In genomic region chr8:22165251-22166079, GRCm38 (mm10) we compare ENCODE assay signal across 8 mouse cellular contexts. TPM values are rescaled to one million over a fixed set of nuclear protein-coding genes. Genes with fewer than 3 reads are reported as not detected.
DNase-seq lines count a peak whose midpoint lies in the region; ATAC-seq and TF ChIP-seq lines count a peak whose summit lies in the region.

No protein-coding gene starts in this region.

- peak; percentile 6 for DNase-seq in kidney, adult 9 months
- DNase-seq in kidney, adult 8-10 months: no peak
- peak; percentile 20 for DNase-seq in NIH3T3 (ENCODE audit: low read depth)
- DNase-seq in heart, postnatal 0 days (ENCODE audit: low spot score): no peak
- DNase-seq in adrenal gland, adult 18-20 months (ENCODE audit: low spot score in 2 of 2): no peak
- no peak for DNase-seq in frontal cortex, adult 2 months (ENCODE audit: extremely low spot score in 1 of 2, low spot score in 1 of 2)
- DNase-seq in Muller cell, postnatal 12 days (ENCODE audit: inconsistent ontology term): no peak

- H3K27me3 ChIP-seq in heart, postnatal 0 days (ENCODE audit: control insufficient read depth, insufficient read depth, low read length): no peaks in the 10 kb centered on the region
- no peaks in the 10 kb centered on the region for H3K27me3 ChIP-seq in megakaryocyte, embryonic 14.5 days (replicated peaks)

- H3K4me2 ChIP-seq in heart, postnatal 0 days (ENCODE audit: low read depth, low read length): peak overlapping the region; percentile 77

- H3K36me3 ChIP-seq in heart, postnatal 0 days (replicated peaks; ENCODE audit: control insufficient read depth, insufficient read depth, low read length): peaks cover 20% of the 10 kb centered on the region
- H3K36me3 ChIP-seq in megakaryocyte, embryonic 14.5 days (replicated peaks; ENCODE audit: low read length): peaks cover 25% of the 10 kb centered on the region

- 51% methylated on average over 10 of the region's 10 CpGs for WGBS in heart, postnatal 0 days

- peak overlapping the region; percentile 73 for H3K4me3 ChIP-seq in heart, postnatal 0 days (ENCODE audit: low read depth, low read length)
- H3K4me3 ChIP-seq in megakaryocyte, embryonic 14.5 days (replicated peaks): peak overlapping the region; percentile 93

- peak overlapping the region; percentile 76 for H3K27ac ChIP-seq in heart, postnatal 0 days (ENCODE audit: low read depth)

- ATAC-seq in heart, postnatal 0 days (ENCODE audit: insufficient read depth, low read depth): 0 out of 2 replicates have a peak, but pooled peaks have one; percentile 9

- peak overlapping the region; percentile 56 for H3K9ac ChIP-seq in heart, postnatal 0 days (replicated peaks; ENCODE audit: low read depth, low read length)

- H3K9me3 ChIP-seq in heart, postnatal 0 days (replicated peaks; ENCODE audit: control insufficient read depth, low read length): no peaks in the 10 kb centered on the region
- H3K9me3 ChIP-seq in megakaryocyte, embryonic 14.5 days: no peaks in the 10 kb centered on the region

- no peaks in the 10 kb centered on the region for H3K4me1 ChIP-seq in heart, postnatal 0 days (ENCODE audit: control insufficient read depth, insufficient read depth)
- peaks cover 17% of the 10 kb centered on the region for H3K4me1 ChIP-seq in megakaryocyte, embryonic 14.5 days

- no peak for TF ChIP-seq CTCF in heart, postnatal 0 days (IDR thresholded peaks at IDR 0.05; ENCODE audit: low read depth)

- TF ChIP-seq EP300 in heart, postnatal 0 days (IDR thresholded peaks at IDR 0.05; ENCODE audit: low read depth): no peak

RNA-seq across cellular contexts. Expression of gene Nek3, which starts 0.8 kb away (rescaled TPM):
- 1.2 and 3.8 TPM in 2 replicates for total RNA-seq in heart, postnatal 0 days (2014; rRNA removed; ENCODE audit: low replicate concordance)
- 2.7 and 3.4 TPM in 2 replicates for polyA plus RNA-seq in heart, postnatal 0 days (2015; fragmentation: Nextera tagmentation; extraction: Ambion mirVana)
- 0.62 and 0.86 TPM in 2 replicates for polyA plus RNA-seq in megakaryocyte, embryonic 14.5 days (2012; ENCODE audit: insufficient read depth, low replicate concordance)
- total RNA-seq in adrenal gland, adult 18-20 months (2021): 1 to 10 TPM; 5.1 to 5.5 TPM
- 3.8 and 4.4 TPM in 2 replicates for polyA plus RNA-seq in frontal cortex, adult 2 months (2012; rRNA removed)

RNA-seq across cellular contexts. Expression of gene Ckap2, which starts 20.2 kb away (rescaled TPM):
- total RNA-seq in heart, postnatal 0 days (2014; rRNA removed; ENCODE audit: low replicate concordance): 24.9 and 30.0 TPM in 2 replicates
- 14.3 and 15.0 TPM in 2 replicates for polyA plus RNA-seq in heart, postnatal 0 days (2015; fragmentation: Nextera tagmentation; extraction: Ambion mirVana)
- 2.2 TPM in 1 of 2 replicates, not detected in the other for polyA plus RNA-seq in megakaryocyte, embryonic 14.5 days (2012; ENCODE audit: insufficient read depth, low replicate concordance)
- 1 to 10 TPM; 1.3 to 1.6 TPM for total RNA-seq in adrenal gland, adult 18-20 months (2021)
- polyA plus RNA-seq in frontal cortex, adult 2 months (2012; rRNA removed): 1.2 and 1.5 TPM in 2 replicates

RNA-seq across cellular contexts. Expression of gene Vps36, which starts 27.1 kb away (rescaled TPM):
- total RNA-seq in heart, postnatal 0 days (2014; rRNA removed; ENCODE audit: low replicate concordance): 14.0 and 18.1 TPM in 2 replicates
- polyA plus RNA-seq in heart, postnatal 0 days (2015; fragmentation: Nextera tagmentation; extraction: Ambion mirVana): 19.5 and 20.9 TPM in 2 replicates
- polyA plus RNA-seq in megakaryocyte, embryonic 14.5 days (2012; ENCODE audit: insufficient read depth, low replicate concordance): 1.4 and 7.2 TPM in 2 replicates
- 10 to 100 TPM; 31.9 to 34.3 TPM for total RNA-seq in adrenal gland, adult 18-20 months (2021)
- 15.1 and 16.5 TPM in 2 replicates for polyA plus RNA-seq in frontal cortex, adult 2 months (2012; rRNA removed)

RNA-seq across cellular contexts. Expression of gene Nek5, which starts 40.6 kb away (rescaled TPM):
- total RNA-seq in heart, postnatal 0 days (2014; rRNA removed; ENCODE audit: low replicate concordance): not detected in 2 replicates
- polyA plus RNA-seq in heart, postnatal 0 days (2015; fragmentation: Nextera tagmentation; extraction: Ambion mirVana): 0.18 and 0.43 TPM in 2 replicates
- polyA plus RNA-seq in megakaryocyte, embryonic 14.5 days (2012; ENCODE audit: insufficient read depth, low replicate concordance): not detected in 2 replicates
- total RNA-seq in adrenal gland, adult 18-20 months (2021): 1 to 10 TPM; 4.0 to 6.5 TPM
- polyA plus RNA-seq in frontal cortex, adult 2 months (2012; rRNA removed): 0.13 and 0.32 TPM in 2 replicates

Comparison
In these comparisons a context has a peak if more than half of its experiments do, and no peak if none do; other contexts are left out.
1. DNase-seq: peak in kidney, adult 9 months (single experiment) and NIH3T3 (single experiment); none in kidney, adult 8-10 months (0 of 2), heart, postnatal 0 days (single experiment), adrenal gland, adult 18-20 months (0 of 2), frontal cortex, adult 2 months (0 of 2) and Muller cell, postnatal 12 days (single experiment).